Mouse (Mus musculus): Measurements from ENCODE around the gene Gm26897.
A peak's percentile ranks its signal among the peaks of the same experiment; 100 is the strongest.

Gm26897 gene

DNA sequence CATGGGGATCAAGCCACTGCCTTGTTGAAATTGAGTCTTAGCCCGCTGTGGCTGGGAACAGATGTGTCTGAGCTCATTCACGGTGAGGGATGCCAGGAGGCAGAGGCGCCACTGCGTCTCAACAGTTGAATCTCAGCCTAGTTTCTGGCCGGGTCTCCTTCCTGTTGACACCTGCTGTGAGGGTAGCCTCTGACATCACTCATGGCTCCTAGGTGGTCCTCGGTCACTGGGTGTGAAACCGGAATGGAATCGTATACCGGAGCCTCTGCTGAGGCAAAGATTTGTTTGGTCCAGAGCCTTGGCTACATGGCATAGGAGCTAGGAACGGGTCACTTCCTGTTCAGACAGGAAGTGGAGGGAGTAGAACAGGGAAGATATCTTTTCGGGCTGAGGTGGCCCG is at the start of gene Gm26897:
Gene Gm26897, plus strand, starts transcription at position 74 of the 400 bp plus-strand sequence.
- DNase-seq (ENCODE audit: extremely low spot score), result no peak

- DNase-seq (ENCODE audit: extremely low spot score), result no peak
Observed at GRCm38 (mm10) chr5:111687370-111687769, 46.4 kb upstream of the Gm26897 start.

DNA sequence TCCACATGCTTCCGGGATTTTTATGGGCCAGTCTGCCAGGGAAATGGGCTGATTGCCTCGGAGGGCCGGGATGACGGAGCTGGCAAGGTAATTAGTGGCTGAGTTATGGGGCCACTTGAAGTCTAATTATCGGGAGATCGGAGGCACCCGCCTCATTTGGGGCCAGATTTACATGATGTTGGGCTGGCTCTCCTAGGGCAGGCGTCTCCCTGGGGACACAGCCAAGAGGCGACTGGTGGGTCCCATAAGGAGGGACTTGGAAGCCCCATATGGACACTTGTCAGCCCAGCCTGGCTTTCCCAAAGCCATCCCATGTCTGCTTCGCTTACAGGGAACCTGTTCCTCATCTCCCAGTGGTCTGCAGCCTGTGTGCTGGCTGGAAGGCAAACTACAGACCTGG is 45.1 kb upstream of the Gm26897 start:
- DNase-seq (ENCODE audit: extremely low spot score), result no peak

DNA sequence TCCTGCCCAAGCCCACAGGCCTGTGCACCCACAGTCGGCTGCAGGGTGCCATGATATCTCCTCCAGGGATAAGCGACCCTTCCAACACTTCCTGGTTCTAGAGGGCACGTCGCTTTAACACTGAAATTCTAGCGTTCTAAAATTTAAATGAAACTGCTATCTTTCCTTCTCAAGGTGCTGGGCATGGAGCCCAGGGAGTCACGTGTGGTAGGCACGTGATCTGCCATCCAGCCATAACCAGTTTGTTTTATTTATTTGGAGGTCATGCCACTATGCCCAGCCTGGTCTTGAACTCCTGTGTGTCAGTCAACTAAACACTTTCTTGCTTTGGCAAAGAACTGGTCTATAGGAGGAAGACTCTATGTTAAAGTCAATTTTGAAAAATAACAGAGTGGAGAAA is 35.7 kb upstream of the Gm26897 start:
- no peak for DNase-seq (ENCODE audit: extremely low spot score)

- DNase-seq (ENCODE audit: extremely low spot score), result no peak
Observed at GRCm38 (mm10) chr5:111699711-111700303, 33.9 kb upstream of the Gm26897 start.

DNA sequence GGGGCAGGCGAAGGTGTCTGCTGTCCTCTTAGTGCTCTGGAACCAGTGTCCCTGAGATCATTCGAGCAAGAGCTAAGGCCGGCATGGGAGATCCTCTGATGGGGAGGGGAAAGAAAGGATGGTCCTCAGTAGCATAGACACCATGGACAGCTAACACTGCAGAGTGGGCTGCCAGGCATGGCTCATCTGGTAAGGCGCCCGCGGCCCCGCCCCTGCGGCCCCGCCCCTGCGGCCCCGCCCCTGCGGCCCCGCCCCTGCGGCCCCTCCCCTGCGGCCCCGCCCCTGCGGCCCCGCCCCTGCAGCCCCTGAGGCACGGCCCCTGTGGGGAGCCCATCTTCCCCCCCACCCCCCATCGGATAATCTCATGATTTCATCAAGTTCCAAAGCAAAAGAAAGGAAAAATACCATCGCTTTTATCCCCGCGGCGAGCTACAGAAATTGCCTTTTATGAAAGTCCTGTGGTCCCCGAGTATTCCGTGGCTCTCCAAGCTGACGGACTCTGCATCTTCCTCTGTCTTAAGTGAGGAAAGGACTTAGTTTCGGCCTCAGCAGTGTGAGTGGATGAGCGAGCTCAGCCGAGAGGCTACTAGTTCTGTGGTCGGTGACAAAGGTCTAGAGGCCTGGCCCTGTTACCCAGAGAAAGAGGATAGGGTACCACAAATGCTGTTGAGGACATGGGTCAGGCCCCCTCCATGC is 31.9 kb upstream of the Gm26897 start:
- DNase-seq (ENCODE audit: extremely low spot score), result peak; percentile 53

DNA sequence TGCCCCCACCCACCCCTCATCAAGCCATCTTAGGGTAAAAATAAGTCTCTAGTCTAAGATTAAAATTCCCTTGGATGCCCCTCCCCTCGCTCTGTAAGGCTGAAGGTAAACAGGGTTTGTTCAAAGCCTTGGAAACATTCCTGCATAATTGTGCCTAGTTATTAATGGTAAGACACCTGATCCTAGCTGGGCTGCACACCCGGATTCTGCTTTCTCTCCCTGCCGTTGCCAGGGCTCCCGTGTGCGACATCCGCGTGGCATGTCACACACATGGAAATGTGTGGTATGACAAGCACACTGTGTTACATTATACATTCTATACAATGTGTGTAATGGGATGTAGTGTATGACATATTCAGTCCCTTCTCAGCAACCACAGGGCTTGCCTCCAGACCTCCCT is 30.1 kb upstream of the Gm26897 start:
- no peak for DNase-seq (ENCODE audit: extremely low spot score)

DNA sequence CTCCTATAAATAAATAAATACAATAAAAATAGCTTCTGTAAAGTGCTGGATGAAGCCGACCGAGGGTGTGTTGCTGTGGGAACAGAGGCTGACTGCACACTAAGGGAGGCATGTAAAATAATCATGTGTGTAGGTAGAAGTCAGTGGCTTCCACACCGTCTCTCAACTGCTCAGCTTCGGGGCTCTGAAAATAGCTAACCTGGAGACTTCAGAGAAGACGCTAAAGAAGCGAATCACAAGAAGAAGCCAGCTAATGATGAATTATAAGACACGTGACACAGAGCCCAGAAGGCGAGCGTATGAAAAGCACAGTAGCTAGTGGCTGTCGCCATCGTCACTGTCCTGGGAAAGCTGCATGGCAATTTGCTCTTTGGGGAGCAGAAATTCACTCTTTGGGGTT is 29.4 kb upstream of the Gm26897 start:
- DNase-seq (ENCODE audit: extremely low spot score), result no peak

GRCm38 (mm10) chr5:111709195-111709901 is 24.4 kb upstream of the Gm26897 start:
- DNase-seq (ENCODE audit: extremely low spot score), result no peak

- no peak for DNase-seq (ENCODE audit: extremely low spot score)
Observed at GRCm38 (mm10) chr5:111719018-111719417, 14.7 kb upstream of the Gm26897 start.

DNA sequence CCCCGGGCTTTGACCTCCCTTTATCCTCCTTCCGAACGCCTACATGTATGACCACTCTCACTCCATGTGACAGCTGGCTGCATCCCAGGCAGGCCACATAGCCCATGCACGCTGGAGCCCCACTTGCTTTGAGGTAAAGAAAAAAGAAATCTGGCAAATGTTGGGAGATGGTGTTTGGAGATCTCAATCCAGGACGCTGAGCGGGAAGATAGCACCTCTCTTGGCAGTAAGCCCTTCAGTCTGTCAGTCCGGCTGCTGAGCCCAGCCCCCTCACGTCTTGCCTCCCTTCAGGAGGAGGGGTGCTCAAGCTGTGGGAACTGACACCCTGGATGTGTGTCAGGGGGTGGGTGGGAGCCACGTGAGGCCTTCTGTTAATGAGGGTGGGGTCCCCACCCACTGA is 13.0 kb upstream of the Gm26897 start:
- DNase-seq (ENCODE audit: extremely low spot score), result no peak

- no peak for DNase-seq (ENCODE audit: extremely low spot score)
Observed at GRCm38 (mm10) chr5:111724713-111725112, 9.0 kb upstream of the Gm26897 start.

DNA sequence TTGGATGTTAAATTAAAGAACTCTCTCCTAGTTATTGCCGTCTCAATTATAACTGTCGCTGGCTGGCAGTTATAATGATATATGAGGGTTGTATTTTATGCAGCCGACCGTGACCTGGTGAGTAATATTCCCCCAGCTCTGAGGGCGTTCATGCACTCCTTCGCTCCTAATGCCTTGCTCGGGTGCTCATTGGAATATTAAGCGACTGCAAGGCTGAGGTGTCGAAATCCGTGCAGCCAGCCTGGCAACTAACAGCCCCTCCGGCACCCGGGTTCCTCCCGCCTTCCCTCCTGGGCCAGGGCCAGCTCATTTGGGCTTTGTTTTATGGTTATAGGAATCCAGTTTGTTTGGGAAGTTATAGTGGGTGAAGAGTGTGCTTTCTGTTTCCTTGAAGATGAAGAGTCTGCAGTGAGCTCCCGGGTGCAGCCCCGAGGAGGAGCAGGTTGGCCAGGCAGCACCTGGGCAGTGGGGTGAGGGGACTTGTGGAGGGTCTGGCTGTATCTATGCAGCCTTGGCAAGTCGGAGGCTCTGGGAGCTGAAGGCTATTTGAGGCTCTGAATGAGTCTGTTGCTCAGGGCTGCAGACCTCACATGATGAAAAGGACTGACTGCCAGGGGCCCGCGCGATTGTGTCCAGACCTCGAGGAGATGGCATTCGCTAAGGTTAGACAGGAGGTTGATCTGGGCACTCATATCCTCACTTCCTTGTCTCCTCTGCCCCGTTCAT is 8.4 kb upstream of the Gm26897 start:
- DNase-seq (ENCODE audit: extremely low spot score), result no peak

DNA sequence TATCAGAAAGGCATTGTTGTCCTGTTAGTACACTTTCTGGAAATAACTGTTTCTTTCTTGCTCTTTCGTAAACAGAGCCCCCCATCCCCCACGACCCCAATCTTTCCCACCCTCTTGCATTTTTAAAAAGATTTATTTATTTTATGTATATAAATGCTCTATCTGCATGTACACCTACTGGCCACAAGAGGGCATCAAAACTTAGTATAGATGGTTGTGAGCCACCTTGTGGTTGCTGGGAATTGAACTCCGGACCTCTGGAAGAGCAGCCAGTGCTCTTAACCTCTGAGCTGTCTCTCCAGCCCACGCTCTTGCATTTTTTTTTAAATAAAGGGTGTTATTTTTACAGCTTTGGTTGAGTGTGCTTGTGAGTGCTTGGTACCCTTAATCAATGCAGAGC is 5.3 kb upstream of the Gm26897 start:
- no peak for DNase-seq (ENCODE audit: extremely low spot score)

GRCm38 (mm10) chr5:111730560-111731167 is 3.1 kb upstream of the Gm26897 start:
- peak; percentile 45 for DNase-seq (ENCODE audit: extremely low spot score)

DNA sequence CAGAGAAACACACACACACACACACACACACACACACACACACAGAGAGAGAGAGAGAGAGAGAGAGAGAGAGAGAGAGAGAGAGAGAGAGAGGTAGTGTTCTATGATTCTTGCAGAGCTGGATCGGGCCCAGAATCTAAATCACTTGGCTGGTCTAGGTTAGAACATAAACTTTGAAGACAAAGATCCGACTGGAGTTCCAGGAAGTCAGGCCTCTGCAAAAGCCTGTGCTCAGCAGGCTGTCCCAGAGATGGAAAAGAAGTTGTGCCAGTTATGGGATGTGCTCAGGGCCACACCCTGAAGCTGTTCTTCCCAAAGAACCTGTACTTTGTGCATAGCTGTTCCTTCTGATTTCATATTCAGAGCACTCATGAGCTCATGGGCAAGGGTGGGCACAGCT is 1.5 kb upstream of the Gm26897 start:
- no peak for DNase-seq (ENCODE audit: extremely low spot score)

DNA sequence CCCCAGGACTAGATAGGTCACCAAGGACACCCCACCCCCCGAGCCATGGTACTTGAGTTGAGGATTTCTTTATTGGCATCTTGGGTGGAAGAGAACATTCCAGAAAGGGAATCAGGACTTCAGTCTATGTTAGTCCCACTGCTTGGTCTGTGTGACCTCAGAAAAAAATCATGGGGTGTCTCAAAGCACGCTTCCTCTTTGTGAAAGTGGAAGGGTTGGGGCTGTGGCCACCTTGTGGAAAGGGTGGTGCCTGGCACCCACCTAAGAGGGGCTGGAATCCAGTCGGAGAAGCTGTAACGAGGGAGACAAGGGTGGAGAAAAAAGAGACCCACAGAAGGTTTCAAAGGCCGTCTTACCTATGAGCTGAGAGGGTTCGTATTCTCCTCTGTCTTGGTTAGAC is 5.8 kb downstream of the Gm26897 start:
- DNase-seq (ENCODE audit: extremely low spot score), result no peak

DNA sequence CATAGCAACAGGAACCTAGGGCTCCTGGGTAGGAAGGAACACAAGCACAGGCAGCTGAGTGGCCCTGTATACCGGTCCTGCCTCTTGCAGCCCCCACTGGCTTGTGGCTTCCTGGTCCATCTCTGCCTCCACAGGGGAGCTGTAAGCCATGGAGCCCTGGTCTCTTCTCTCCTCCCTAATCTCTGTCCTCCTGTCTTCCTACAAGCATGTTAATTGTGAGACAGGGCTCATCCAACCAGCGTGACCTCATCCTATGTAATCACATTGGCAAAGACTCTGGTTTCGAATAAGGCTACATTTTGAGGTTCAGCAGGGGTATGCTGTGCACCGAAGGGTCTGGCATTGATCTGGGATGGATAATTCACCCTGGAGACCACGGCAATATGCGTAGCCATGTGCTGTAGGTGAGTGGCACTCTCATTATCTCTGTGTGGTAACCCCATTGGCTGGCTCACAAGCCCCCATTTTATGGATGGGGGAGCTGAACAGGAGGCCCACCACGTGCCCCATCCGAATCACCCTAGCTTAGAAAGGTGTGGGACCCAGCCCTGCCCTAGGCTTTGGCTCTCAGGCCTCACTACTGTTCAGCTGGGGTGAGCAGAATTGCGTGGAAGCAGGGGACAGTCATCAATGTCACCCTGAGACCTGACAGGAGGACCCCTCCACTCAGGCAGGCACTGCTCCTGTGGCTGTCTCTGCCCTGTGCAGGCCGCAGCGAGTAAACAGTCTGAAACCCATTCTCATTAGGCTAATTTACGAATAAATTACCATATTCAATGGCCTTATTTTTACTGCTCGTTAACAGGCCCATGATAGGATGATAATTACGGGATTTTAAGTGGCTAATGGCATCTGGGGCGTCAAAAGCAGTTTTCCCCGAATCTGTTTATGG is 6.9 kb downstream of the Gm26897 start:
- no peak for DNase-seq (ENCODE audit: extremely low spot score)

GRCm38 (mm10) chr5:111741352-111741751 is 7.6 kb downstream of the Gm26897 start:
- DNase-seq (ENCODE audit: extremely low spot score), result no peak

GRCm38 (mm10) chr5:111742290-111742898 is 8.7 kb downstream of the Gm26897 start:
- DNase-seq (ENCODE audit: extremely low spot score), result no peak

- no peak for DNase-seq (ENCODE audit: extremely low spot score)
Observed at GRCm38 (mm10) chr5:111749599-111749998, 15.9 kb downstream of the Gm26897 start.

Data from embryo, embryonic 9.5 days (tissue).